Mouse (Mus musculus) intestine, postnatal 0 days (tissue): ENCODE measurements around the gene Bcl3. TPM values are rescaled to one million over a fixed set of nuclear protein-coding genes. Genes with fewer than 3 reads are reported as not detected.
A peak's percentile ranks its signal among the peaks of the same experiment; 100 is the strongest.

Source experiments
- ATAC-seq: fragments of 200-750 bp; cut with Nextera tagmentation; 2 replicates; pipeline ENCODE4 v1.8.0; 2017; ENCODE audit warnings: mild to moderate bottlenecking, moderate TSS enrichment, moderate library complexity
- H3K27ac ChIP-seq: fragments of 300-500 bp; sonication (generic); 2 replicates; pipeline ENCODE4 v1.5.1; 2014; ENCODE audit warnings: mild to moderate bottlenecking, low read depth, low read length, moderate library complexity
- H3K27me3 ChIP-seq: fragments of 300-500 bp; sonication (generic); replicated peaks from 2 replicates; pipeline ENCODE4 v1.6.1; 2014; ENCODE audit warnings: low read length, mixed read lengths; ENCODE audit not compliant: control insufficient read depth, insufficient read depth
- H3K36me3 ChIP-seq: fragments of 300-500 bp; sonication (generic); 2 replicates; pipeline ENCODE4 v1.6.1; 2014; ENCODE audit warnings: mild to moderate bottlenecking, moderate library complexity; ENCODE audit not compliant: control insufficient read depth, insufficient read depth
- H3K4me1 ChIP-seq: fragments of 300-500 bp; sonication (generic); replicated peaks from 2 replicates; pipeline ENCODE4 v1.6.1; 2014; ENCODE audit warnings: antibody characterized with exemption, low read length, mixed read lengths; ENCODE audit not compliant: control insufficient read depth, insufficient read depth
- H3K4me2 ChIP-seq: fragments of 300-500 bp; sonication (generic); replicated peaks from 2 replicates; pipeline ENCODE4 v1.6.1; 2014; ENCODE audit warnings: low read depth, mild to moderate bottlenecking, moderate library complexity
- H3K4me3 ChIP-seq: fragments of 300-500 bp; sonication (generic); 2 replicates; pipeline ENCODE4 v1.5.1; 2014; ENCODE audit warnings: low read depth, low read length
- H3K9ac ChIP-seq: fragments of 300-500 bp; sonication (generic); 2 replicates; pipeline ENCODE4 v1.6.1; 2014; ENCODE audit warnings: mild to moderate bottlenecking, low read depth, low read length
- H3K9me3 ChIP-seq: fragments of 300-500 bp; sonication (generic); 2 replicates; pipeline ENCODE4 v1.6.1; 2016; ENCODE audit warnings: mixed run types; ENCODE audit not compliant: control insufficient read depth
- CTCF ChIP-seq: sonication (generic); IDR thresholded peaks from 2 replicates; pipeline ENCODE4 v1.5.1; 2016; ENCODE audit warnings: low read depth, mild to moderate bottlenecking, control low read depth, antibody characterized with exemption, moderate library complexity
- WGBS: fragments of 180-500 bp; shearing (Covaris S2); extraction: QIAGEN DNeasy Blood & Tissue Kit; methylation state at CpG from one replicate; pipeline ENCODE4 v1.1.7; 2014; 5-methylcytosine and 5-hydroxymethylcytosine counted together
- polyA plus RNA-seq: library from polyadenylated mRNA; unstranded; fragments of >200 nt; fragmentation: Nextera tagmentation; extraction: Ambion mirVana; gene quantifications from 2 replicates; pipeline ENCODE4 v1.2.1, GENCODE M21; 2015

The Bcl3 gene
- polyA plus RNA-seq, 1 experiment from 2014 or later = 19.0 TPM

DNA sequence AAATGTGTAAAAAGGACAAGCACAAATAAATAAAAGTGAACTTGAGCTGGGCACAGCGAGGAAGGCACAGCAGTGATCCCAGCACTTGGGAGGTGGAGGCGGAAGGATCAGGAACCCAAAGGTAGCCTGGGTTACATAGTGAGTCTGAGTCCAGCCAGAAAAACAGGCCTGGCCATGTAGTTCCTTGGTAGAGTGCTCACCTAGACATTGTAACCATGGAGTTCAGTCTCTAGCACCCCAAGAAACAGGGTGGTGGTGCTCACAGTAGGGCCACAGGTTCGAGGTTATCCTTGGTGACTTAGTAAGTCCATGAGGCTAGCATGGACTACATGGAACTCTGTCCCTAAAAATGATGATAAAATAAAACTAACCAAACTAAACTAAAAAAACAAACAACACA is 18.4 kb upstream of the Bcl3 start:
- no peak for ATAC-seq
- H3K27me3 ChIP-seq = no peaks in the 10 kb centered on the region
- H3K4me3 ChIP-seq = no peak overlapping the region
- no peaks in the 10 kb centered on the region for H3K36me3 ChIP-seq
- no peaks in the 10 kb centered on the region for H3K9me3 ChIP-seq
- H3K4me2 ChIP-seq = no peak overlapping the region
- H3K27ac ChIP-seq = peak overlapping the region; percentile 83; the same call in 1 of the 2 replicates
- H3K4me1 ChIP-seq = 0 out of 2 replicates have a peak, but pooled peaks cover 6% of the 10 kb centered on the region
- no peak overlapping the region for H3K9ac ChIP-seq
- no peak for TF ChIP-seq CTCF
- WGBS = 85% methylated on average over 3 of the region's 3 CpGs

DNA sequence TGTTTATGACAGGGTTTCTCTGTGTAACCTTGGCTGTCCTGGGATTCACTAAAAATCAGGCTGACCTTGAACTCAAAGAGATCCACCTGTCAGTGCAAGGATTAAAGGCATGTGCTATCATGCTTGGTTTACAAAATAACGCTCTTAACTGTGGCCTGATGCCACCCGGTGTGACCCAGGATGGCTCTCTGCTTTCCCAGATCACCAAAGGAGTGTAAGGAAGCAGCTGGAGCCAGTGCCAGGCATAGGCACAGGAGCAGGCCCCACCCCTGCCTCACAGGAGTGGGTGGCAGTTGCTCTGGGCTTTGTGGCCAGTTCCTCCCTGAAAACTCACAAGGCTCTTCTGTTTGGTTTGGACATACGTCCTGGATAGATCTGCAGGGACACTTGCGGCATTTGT is 17.8 kb upstream of the Bcl3 start:
- no peak overlapping the region for H3K27ac ChIP-seq
- no peaks in the 10 kb centered on the region for H3K36me3 ChIP-seq
- no peaks in the 10 kb centered on the region for H3K27me3 ChIP-seq
- H3K4me3 ChIP-seq = no peak overlapping the region
- no peak for TF ChIP-seq CTCF
- WGBS = 60% methylated on average over 4 of the region's 4 CpGs
- no peak overlapping the region for H3K4me2 ChIP-seq
- 0 out of 2 replicates have a peak, but pooled peaks cover 6% of the 10 kb centered on the region for H3K4me1 ChIP-seq
- H3K9me3 ChIP-seq = no peaks in the 10 kb centered on the region
- ATAC-seq = no peak
- H3K9ac ChIP-seq = no peak overlapping the region

DNA sequence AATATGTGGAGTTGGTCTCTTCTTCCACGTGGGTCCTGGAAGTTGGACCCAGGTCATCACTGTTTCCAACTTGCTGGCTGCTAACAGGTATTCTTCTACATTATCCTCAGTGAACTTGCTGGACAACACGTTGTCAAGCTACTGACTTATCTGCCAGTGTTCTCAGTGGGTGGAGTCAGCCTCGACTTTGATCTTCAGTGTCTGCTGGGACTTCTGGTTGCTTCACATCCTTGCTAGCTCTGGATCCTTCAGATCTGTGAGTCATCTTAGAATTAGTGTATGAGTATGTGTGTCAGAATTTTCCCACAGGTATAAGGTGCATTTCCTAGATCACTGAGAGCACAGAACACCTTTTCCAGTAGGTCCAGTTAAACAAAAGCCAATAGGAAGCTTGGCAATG is 14.3 kb upstream of the Bcl3 start:
- Histone ChIP-seq H3K9ac (no peak overlapping the region), H3K27ac (peak overlapping the region; percentile 87), H3K4me3 (no peak overlapping the region), H3K9me3 (no peaks in the 10 kb centered on the region), H3K4me2 (no peak overlapping the region), H3K36me3 (no peaks in the 10 kb centered on the region), H3K27me3 (no peaks in the 10 kb centered on the region), H3K4me1 (0 out of 2 replicates have a peak, but pooled peaks cover 2% of the 10 kb centered on the region)
- 19% methylated on average over 3 of the region's 3 CpGs for WGBS
- ATAC-seq = peak; percentile 76
- TF ChIP-seq CTCF = no peak

DNA sequence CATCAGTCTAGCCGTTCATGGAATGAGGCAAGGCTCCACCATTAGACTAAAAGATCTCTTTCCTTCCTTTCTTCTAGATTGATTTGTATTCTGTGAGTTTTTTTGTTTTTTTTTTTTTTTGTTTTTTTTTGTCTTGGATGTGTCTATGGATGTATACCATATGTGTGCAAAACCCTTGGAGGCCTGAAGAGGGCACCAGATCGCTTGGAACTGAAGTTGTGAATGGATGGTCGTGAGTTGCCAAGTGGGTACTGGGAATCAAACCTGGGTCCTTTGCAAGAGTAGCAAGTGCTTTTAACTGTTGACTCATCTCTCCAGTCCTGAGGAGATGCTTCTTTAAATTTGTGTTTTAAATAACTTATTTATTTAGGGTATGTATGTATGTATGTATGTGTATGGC is 11.5 kb upstream of the Bcl3 start:
- WGBS = 73% methylated on average over 3 of the region's 3 CpGs

DNA sequence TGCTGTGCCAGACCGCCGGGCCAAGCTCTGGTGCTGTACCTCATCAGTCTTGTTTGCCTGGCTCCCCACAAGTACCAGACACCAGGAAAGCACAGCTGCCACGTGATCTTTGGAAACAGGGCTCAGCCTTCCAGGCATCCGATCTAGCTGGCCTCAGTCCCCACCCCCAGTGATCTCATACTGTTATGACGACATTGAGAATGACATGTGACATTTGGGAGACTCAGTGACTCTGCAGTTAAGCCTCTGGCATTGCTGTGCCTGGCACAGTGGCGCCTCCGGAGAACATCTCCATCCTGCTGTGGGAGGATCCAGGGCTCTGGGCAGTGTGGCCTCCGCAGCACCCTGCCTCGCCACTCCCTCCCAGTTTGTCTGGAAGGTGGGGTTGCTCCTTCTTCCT is 9.3 kb upstream of the Bcl3 start:
- Histone ChIP-seq H3K9me3 (no peaks in the 10 kb centered on the region), H3K27ac (peak overlapping the region; percentile 80), H3K4me1 (0 out of 2 replicates have a peak, but pooled peaks cover 2% of the 10 kb centered on the region), H3K36me3 (no peaks in the 10 kb centered on the region), H3K4me2 (no peak overlapping the region), H3K4me3 (no peak overlapping the region), H3K27me3 (no peaks in the 10 kb centered on the region), H3K9ac (no peak overlapping the region)
- 27% methylated on average over 9 of the region's 9 CpGs for WGBS
- peak; percentile 59 for ATAC-seq
- no peak for TF ChIP-seq CTCF

More for the DNA sequence above, 11.5 kb upstream of the Bcl3 start:
- Histone ChIP-seq H3K27ac (no peak overlapping the region), H3K4me2 (no peak overlapping the region), H3K4me3 (no peak overlapping the region), H3K9me3 (no peaks in the 10 kb centered on the region), H3K4me1 (0 out of 2 replicates have a peak, but pooled peaks cover 2% of the 10 kb centered on the region), H3K36me3 (no peaks in the 10 kb centered on the region), H3K27me3 (no peaks in the 10 kb centered on the region), H3K9ac (no peak overlapping the region)
- peak; percentile 37 for TF ChIP-seq CTCF
- ATAC-seq = no peak

DNA sequence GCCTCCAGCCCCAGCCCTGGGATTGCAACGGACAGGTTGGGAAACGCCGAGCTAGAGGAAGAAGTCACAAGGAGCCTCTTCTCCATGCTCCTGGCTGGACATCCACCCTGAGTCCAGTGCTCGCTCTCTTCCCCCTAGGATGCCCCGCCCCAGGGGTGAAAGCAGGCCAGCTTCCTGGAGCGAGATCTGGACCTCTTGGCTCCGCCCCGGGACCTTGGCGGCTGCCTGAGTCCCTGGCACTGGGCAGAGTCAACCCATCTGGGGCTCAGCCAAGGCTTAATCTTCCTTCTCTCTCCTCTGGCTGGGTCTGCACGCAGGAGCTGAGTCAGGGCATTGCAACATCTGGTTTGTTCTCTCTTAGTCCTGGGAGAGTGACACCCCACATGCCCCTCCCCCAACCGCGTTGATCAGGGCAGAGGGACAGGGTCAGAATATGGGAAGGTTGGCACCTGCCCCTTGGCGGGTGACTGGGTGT is 8.1 kb upstream of the Bcl3 start:
- 0 out of 2 replicates have a peak, but pooled peaks cover 2% of the 10 kb centered on the region for H3K4me1 ChIP-seq
- peak overlapping the region; percentile 78 for H3K27ac ChIP-seq
- no peak overlapping the region for H3K9ac ChIP-seq
- WGBS = 7% methylated on average over 13 of the region's 13 CpGs
- peak overlapping the region; percentile 4; the same call in 1 of the 2 replicates for H3K4me3 ChIP-seq
- H3K36me3 ChIP-seq = no peaks in the 10 kb centered on the region
- TF ChIP-seq CTCF = no peak
- no peaks in the 10 kb centered on the region for H3K9me3 ChIP-seq
- H3K27me3 ChIP-seq = no peaks in the 10 kb centered on the region
- peak; percentile 83 for ATAC-seq
- H3K4me2 ChIP-seq = peak overlapping the region; percentile 28

DNA sequence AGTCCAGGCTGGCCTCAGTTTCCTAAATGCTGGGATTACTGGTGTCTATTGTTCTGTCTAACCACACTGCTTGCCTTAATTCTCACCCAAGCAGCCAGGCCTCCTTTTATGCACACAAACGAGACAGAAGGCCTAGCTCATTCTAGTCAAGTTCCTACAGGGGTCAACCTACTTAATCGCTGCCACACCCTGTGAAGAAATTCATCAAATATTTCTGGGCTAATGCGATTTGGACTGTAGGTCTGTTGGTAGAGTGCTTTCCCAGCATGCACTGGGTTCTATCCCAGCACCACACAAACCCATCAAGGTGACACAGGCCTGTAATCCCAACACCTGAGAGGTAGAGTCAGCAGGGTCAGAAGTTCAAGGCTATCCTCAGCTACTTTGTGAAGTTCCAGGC is 7.1 kb upstream of the Bcl3 start:
- H3K27me3 ChIP-seq = no peaks in the 10 kb centered on the region
- H3K4me3 ChIP-seq = no peak overlapping the region
- no peaks in the 10 kb centered on the region for H3K36me3 ChIP-seq
- H3K4me1 ChIP-seq = 0 out of 2 replicates have a peak, but pooled peaks cover 2% of the 10 kb centered on the region
- H3K27ac ChIP-seq = no peak overlapping the region
- H3K9me3 ChIP-seq = no peaks in the 10 kb centered on the region
- no peak overlapping the region for H3K4me2 ChIP-seq
- no peak for ATAC-seq
- 90% methylated on average over 3 of the region's 3 CpGs for WGBS
- no peak overlapping the region for H3K9ac ChIP-seq
- TF ChIP-seq CTCF = no peak
